Mouse (Mus musculus) hindbrain, embryonic 16.5 days (tissue): ENCODE measurements around the gene Lrp8. TPM values are rescaled to one million over a fixed set of nuclear protein-coding genes. Genes with fewer than 3 reads are reported as not detected.

Experiments
- ATAC-seq: fragments of 200-750 bp; cut with Nextera tagmentation; 2 replicates; pipeline ENCODE4 v1.8.0; 2017; ENCODE audit warnings: moderate TSS enrichment, moderate library complexity
- H3K27ac ChIP-seq: fragments of 300-500 bp; sonication (generic); 2 replicates; pipeline ENCODE4 v1.5.1; 2014; ENCODE audit warnings: low read depth, mild to moderate bottlenecking, control low read depth, low read length, moderate library complexity
- H3K27me3 ChIP-seq: fragments of 300-500 bp; sonication (generic); replicated peaks from 2 replicates; pipeline ENCODE4 v1.6.1; 2014; ENCODE audit warnings: low read length; ENCODE audit not compliant: control insufficient read depth, insufficient read depth
- H3K36me3 ChIP-seq: fragments of 300-500 bp; sonication (generic); 2 replicates; pipeline ENCODE4 v1.6.1; 2014; ENCODE audit warnings: mild to moderate bottlenecking, low read length, moderate library complexity, mixed read lengths; ENCODE audit not compliant: control insufficient read depth, insufficient read depth
- H3K4me1 ChIP-seq: fragments of 300-500 bp; sonication (generic); 2 replicates; pipeline ENCODE4 v1.6.1; 2014; ENCODE audit warnings: low read depth, low read length; ENCODE audit not compliant: control insufficient read depth, insufficient read depth
- H3K4me2 ChIP-seq: fragments of 300-500 bp; sonication (generic); 2 replicates; pipeline ENCODE4 v1.6.1; 2014; ENCODE audit warnings: mild to moderate bottlenecking, low read length, control low read depth, moderate library complexity
- H3K4me3 ChIP-seq: fragments of 300-500 bp; sonication (generic); 2 replicates; pipeline ENCODE4 v1.5.1; 2014; ENCODE audit warnings: mild to moderate bottlenecking, low read length, control low read depth, moderate library complexity
- H3K9ac ChIP-seq: fragments of 300-500 bp; sonication (generic); 2 replicates; pipeline ENCODE4 v1.6.1; 2014; ENCODE audit warnings: low read depth, mild to moderate bottlenecking, control low read depth, low read length, moderate library complexity
- H3K9me3 ChIP-seq: fragments of 300-500 bp; sonication (generic); 2 replicates; pipeline ENCODE4 v1.6.1; 2014; ENCODE audit warnings: mild to moderate bottlenecking, low read length, moderate library complexity; ENCODE audit not compliant: control insufficient read depth
- WGBS: fragments of 180-500 bp; shearing (Covaris S2); extraction: QIAGEN DNeasy Blood & Tissue Kit; methylation state at CpG from one replicate; pipeline ENCODE4 v1.1.7; 2014; 5-methylcytosine and 5-hydroxymethylcytosine counted together
- polyA plus RNA-seq: library from polyadenylated mRNA; unstranded; fragments of >200 nt; fragmentation: Nextera tagmentation; extraction: Ambion mirVana; gene quantifications from 2 replicates; pipeline ENCODE4 v1.2.1, GENCODE M21; 2015

Lrp8 gene
- polyA plus RNA-seq, 1 experiment from 2014 or later: 23.8 TPM

GRCm38 (mm10) chr4:107886371-107886770, 84.3 kb downstream of the Lrp8 start:
- Histone ChIP-seq H3K4me3 (no peak overlapping the region), H3K4me1 (peaks cover 8% of the 10 kb centered on the region; the same call in 1 of the 2 replicates), H3K27me3 (no peaks in the 10 kb centered on the region), H3K9ac (no peak overlapping the region), H3K36me3 (peaks cover 27% of the 10 kb centered on the region), H3K4me2 (no peak overlapping the region), H3K27ac (no peak overlapping the region), H3K9me3 (no peaks in the 10 kb centered on the region)
- ATAC-seq: no peak
- WGBS: 82% methylated on average over 7 of the region's 7 CpGs

GRCm38 (mm10) chr4:107889385-107889730, 87.3 kb downstream of the Lrp8 start:
- Histone ChIP-seq H3K9ac (peak overlapping the region; percentile 72), H3K4me1 (peaks cover 8% of the 10 kb centered on the region; the same call in 1 of the 2 replicates), H3K9me3 (no peaks in the 10 kb centered on the region), H3K27me3 (no peaks in the 10 kb centered on the region), H3K36me3 (peaks cover 23% of the 10 kb centered on the region), H3K4me2 (peak overlapping the region; percentile 85), H3K27ac (peak overlapping the region; percentile 97), H3K4me3 (peak overlapping the region; percentile 60)
- WGBS: under 1% methylated on average over 12 of the region's 12 CpGs
- peak; percentile 60 for ATAC-seq

- ATAC-seq: peak; percentile 97
Measured at GRCm38 (mm10) chr4:107889731-107890432, 87.8 kb downstream of the Lrp8 start, which contains the start of gene 0610037L13Rik. Gene 0610037L13Rik, plus strand, starts transcription at chr4:107889813.

GRCm38 (mm10) chr4:107892663-107893062, 90.6 kb downstream of the Lrp8 start:
- peaks cover 18% of the 10 kb centered on the region for H3K36me3 ChIP-seq
- H3K27ac ChIP-seq: no peak overlapping the region
- peaks cover 8% of the 10 kb centered on the region; the same call in 1 of the 2 replicates for H3K4me1 ChIP-seq
- no peak overlapping the region for H3K4me2 ChIP-seq
- H3K9me3 ChIP-seq: no peaks in the 10 kb centered on the region
- no peaks in the 10 kb centered on the region for H3K27me3 ChIP-seq
- WGBS: 81% methylated on average over 2 of the region's 2 CpGs
- no peak for ATAC-seq
- H3K9ac ChIP-seq: no peak overlapping the region
- H3K4me3 ChIP-seq: no peak overlapping the region

More at GRCm38 (mm10) chr4:107889731-107890432, 87.8 kb downstream of the Lrp8 start, which contains the start of gene 0610037L13Rik:
- WGBS: under 1% methylated on average over 48 of the region's 48 CpGs
- Histone ChIP-seq H3K4me1 (peaks cover 8% of the 10 kb centered on the region; the same call in 1 of the 2 replicates), H3K9ac (peak within 1 kb of the TSS; percentile 72), H3K4me3 (peak within 1 kb of the TSS; percentile 60), H3K9me3 (no peaks in the 10 kb centered on the region), H3K27me3 (no peaks in the 10 kb centered on the region), H3K4me2 (peak within 1 kb of the TSS; percentile 85), H3K36me3 (peaks cover 24% of the 10 kb centered on the region), H3K27ac (peak within 1 kb of the TSS; percentile 97)

- no peak overlapping the region for H3K4me3 ChIP-seq
- no peaks in the 10 kb centered on the region for H3K27me3 ChIP-seq
- no peak for ATAC-seq
- peaks cover 17% of the 10 kb centered on the region for H3K36me3 ChIP-seq
- no peaks in the 10 kb centered on the region for H3K4me1 ChIP-seq
- no peak overlapping the region for H3K27ac ChIP-seq
- H3K4me2 ChIP-seq: no peak overlapping the region
- WGBS: 81% methylated on average over 5 of the region's 5 CpGs
- no peaks in the 10 kb centered on the region for H3K9me3 ChIP-seq
- H3K9ac ChIP-seq: no peak overlapping the region
Measured at GRCm38 (mm10) chr4:107899211-107899927, 97.3 kb downstream of the Lrp8 start.

- no peak overlapping the region for H3K9ac ChIP-seq
- 92% methylated on average over 3 of the region's 3 CpGs for WGBS
- H3K9me3 ChIP-seq: no peaks in the 10 kb centered on the region
- no peaks in the 10 kb centered on the region for H3K4me1 ChIP-seq
- H3K27ac ChIP-seq: no peak overlapping the region
- H3K4me3 ChIP-seq: no peak overlapping the region
- no peak overlapping the region for H3K4me2 ChIP-seq
- peaks cover 12% of the 10 kb centered on the region for H3K36me3 ChIP-seq
- no peak for ATAC-seq
- H3K27me3 ChIP-seq: no peaks in the 10 kb centered on the region
Measured at GRCm38 (mm10) chr4:107900206-107900605, 98.1 kb downstream of the Lrp8 start.

GRCm38 (mm10) chr4:107904252-107904651, 102.2 kb downstream of the Lrp8 start:
- no peaks in the 10 kb centered on the region for H3K9me3 ChIP-seq
- H3K4me3 ChIP-seq: no peak overlapping the region
- no peaks in the 10 kb centered on the region; the same call in 1 of the 2 replicates for H3K36me3 ChIP-seq
- ATAC-seq: no peak
- H3K27me3 ChIP-seq: no peaks in the 10 kb centered on the region
- no peak overlapping the region for H3K9ac ChIP-seq
- H3K4me1 ChIP-seq: no peaks in the 10 kb centered on the region
- no peak overlapping the region for H3K4me2 ChIP-seq
- no peak overlapping the region for H3K27ac ChIP-seq
- 94% methylated on average over 10 of the region's 10 CpGs for WGBS

GRCm38 (mm10) chr4:107906561-107906960, 104.5 kb downstream of the Lrp8 start:
- H3K4me1 ChIP-seq: no peaks in the 10 kb centered on the region
- 91% methylated on average over 9 of the region's 9 CpGs for WGBS
- no peak overlapping the region for H3K4me2 ChIP-seq
- no peak overlapping the region for H3K9ac ChIP-seq
- H3K4me3 ChIP-seq: no peak overlapping the region
- peaks cover 1% of the 10 kb centered on the region; the same call in 1 of the 2 replicates for H3K36me3 ChIP-seq
- ATAC-seq: no peak
- H3K9me3 ChIP-seq: no peaks in the 10 kb centered on the region
- no peak overlapping the region for H3K27ac ChIP-seq
- H3K27me3 ChIP-seq: no peaks in the 10 kb centered on the region

- Histone ChIP-seq H3K9ac (no peak overlapping the region), H3K4me2 (no peak overlapping the region), H3K4me1 (no peaks in the 10 kb centered on the region), H3K4me3 (no peak overlapping the region), H3K9me3 (no peaks in the 10 kb centered on the region), H3K36me3 (peaks cover 9% of the 10 kb centered on the region), H3K27me3 (no peaks in the 10 kb centered on the region), H3K27ac (no peak overlapping the region)
- ATAC-seq: no peak
- 92% methylated on average over 4 of the region's 4 CpGs for WGBS
Measured at GRCm38 (mm10) chr4:107910020-107910419, 108.0 kb downstream of the Lrp8 start.
